Mouse (Mus musculus) lung, postnatal 14 days (tissue): ENCODE measurements at regions not wholly inside any gene's neighbourhood (a gene's known extent, or its start where the extent isn't known, plus 50 kb on each side); places are given as distances from the start of the nearest gene placed in this dataset.

ENCODE experiments used
- DNase-seq: peaks from one replicate; pipeline ENCODE4 v3.0.0; 2021

- DNase-seq = no peak
These were observed 187.3 kb upstream of the Eci2 start for GRCm38 (mm10) chr13:35214219-35214618.

DNA sequence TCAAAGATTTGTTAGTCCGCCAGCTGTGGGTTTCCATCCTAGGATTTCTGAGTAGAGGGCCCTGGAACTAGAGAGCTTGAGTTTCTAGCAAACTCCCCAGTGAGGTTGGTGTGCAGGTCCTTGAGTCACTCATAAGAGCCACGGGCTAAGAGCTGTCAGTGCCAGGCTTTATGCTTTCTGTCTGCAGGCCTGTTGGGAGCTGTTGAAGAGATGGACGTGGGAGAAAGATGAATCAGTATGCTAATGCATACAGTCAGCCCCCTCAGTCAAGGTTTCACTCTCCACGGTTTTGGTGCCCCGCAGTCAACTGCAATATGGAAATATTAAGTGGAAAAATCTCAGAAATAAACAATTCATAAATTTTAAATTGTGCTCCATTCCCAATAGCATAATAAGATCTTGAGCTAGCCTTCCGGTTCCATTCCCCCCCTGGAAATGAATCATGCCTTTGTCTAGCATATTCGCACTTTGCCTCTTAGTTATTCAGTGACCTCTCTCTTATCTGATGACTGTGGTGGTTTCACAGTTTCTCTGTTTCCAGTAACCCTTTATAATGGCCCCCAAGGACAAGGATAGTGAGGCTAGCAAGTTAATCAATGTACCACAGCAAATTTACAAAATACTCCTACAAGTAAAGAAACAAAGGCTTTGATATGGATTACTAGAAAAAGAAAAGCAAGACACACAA is 199.4 kb upstream of the Eci2 start:
- DNase-seq = no peak

DNA sequence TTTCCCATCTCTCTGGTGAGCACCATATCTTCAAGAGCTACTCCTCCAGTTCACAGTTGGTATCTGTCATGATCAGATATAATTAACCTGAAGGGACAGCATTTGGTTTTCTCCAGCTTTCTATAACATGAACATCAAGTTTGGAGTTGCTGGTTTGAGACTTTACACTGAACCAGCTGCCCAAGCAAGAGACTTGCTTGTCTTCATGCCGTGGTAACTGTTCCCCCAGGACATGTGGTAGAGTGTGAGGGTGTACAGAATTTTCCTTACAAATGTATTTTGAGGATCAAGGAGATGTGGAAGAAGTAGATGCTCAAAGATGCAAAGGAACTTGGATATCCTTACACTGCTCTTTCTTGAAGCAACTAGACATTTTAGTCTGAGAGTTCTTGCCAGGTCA is 200.0 kb upstream of the Eci2 start:
- no peak for DNase-seq

GRCm38 (mm10) chr13:35229601-35230000 is 202.7 kb upstream of the Eci2 start:
- DNase-seq = no peak

GRCm38 (mm10) chr13:35233636-35234035 is 206.7 kb upstream of the Eci2 start:
- no peak for DNase-seq

GRCm38 (mm10) chr13:35241443-35241842 is 214.5 kb upstream of the Eci2 start:
- no peak for DNase-seq

DNA sequence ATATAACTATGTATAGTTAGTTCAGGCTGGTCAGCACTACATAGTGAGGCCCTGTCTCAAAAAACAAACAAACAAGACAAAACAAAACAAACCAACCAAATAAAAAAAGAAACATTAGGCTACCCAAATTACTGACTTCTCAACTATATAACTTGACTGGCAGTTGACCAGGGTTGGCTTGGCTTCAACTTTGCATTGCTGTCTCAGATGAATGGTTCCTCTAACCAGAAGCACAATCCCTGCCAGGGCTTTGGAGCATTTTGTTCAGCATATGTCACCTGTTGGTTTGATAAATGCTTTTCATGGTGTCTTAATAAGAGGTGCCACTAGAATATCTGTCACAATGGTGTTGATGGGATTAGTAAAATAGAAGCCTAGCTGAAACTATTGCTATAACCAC is 217.1 kb upstream of the Eci2 start:
- DNase-seq = no peak

DNA sequence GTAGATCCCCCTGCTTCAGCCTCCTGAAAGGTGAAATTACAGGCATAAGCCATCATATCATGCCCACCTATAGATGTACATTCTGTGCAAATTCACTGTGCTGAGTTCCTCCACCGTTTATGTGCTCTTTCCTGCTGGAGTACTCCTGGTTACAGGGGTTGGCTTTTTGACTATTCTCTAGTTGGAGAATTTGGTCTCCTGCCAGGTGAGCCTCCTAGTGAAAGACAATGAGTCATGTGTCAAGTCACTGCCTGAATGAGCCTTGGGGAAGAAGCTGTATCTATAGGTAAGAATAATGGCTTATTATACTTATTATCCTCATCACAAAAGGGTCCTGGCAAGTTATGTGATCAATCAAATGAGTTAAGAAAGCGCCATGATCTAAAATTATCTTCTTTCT is 230.5 kb upstream of the Eci2 start:
- DNase-seq = no peak

DNA sequence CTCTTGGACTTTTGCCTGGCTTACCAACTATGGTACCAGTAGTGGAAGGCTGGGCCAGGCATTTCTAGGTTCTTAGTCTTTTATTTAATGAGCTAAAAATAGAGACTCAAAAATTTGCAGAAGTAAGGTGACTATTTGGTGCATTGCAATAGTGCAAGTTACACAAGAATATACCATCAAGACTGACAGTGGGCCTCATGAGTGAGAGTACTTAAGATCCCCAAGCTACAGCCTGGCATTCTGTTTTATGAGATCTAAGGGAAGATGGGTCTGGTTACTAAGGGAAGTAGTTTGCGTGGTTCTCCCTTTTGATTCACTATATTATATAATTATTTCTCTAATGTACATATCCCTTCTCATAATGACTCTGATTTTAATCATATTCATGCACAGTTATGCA is 231.8 kb upstream of the Eci2 start:
- DNase-seq = no peak

- DNase-seq = no peak
These were observed 257.1 kb upstream of the Eci2 start for GRCm38 (mm10) chr13:35283959-35284358.

DNA sequence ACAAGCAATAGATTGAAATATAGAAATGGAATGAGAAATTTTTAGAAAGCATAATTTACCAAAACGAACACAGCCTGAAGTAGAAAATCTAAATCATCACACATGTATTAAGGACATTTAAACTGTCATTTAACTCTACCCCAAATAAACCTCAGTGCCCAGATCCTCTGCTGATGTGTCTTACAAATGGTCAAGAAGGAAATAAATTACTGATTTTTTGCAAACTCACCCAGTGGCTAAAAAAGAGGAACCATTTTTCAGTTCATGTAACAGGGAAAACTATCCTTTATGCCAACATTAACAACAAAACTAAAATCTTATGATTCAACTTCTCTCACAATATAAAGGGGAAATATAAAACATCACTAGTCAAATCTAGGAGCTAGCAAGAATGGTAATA is 275.2 kb upstream of the Eci2 start:
- DNase-seq = no peak

GRCm38 (mm10) chr13:35316772-35317171 is 289.9 kb upstream of the Eci2 start:
- no peak for DNase-seq

DNA sequence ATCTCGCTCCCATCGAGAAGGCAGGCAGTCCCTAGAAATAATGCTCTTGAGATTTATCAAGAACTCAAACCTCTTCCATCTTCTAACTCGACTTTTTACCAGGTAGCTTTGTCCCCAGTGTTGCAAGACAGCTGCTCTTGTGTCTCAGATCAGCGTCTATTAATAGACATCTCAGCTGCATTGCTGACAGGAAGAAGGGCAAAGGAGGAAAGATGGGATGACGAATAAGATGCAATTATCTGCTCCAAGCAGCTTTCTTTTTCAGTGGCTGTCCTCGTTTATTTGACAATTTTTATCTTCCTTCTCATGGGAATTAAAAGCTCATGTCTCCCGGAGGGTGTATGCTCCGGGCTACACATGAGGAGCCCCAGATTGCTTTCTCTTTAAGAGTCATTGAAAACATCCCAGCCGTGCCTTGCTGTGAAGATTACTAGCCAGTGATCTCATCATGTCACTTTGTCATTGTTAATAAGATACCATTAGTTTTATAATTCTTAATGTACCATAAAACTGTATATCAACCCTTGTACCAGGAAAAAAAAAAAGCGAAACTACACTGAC is 299.9 kb upstream of the Eci2 start:
- no peak for DNase-seq

- no peak for DNase-seq
These were observed 301.4 kb upstream of the Eci2 start for GRCm38 (mm10) chr13:35328320-35328719.

DNA sequence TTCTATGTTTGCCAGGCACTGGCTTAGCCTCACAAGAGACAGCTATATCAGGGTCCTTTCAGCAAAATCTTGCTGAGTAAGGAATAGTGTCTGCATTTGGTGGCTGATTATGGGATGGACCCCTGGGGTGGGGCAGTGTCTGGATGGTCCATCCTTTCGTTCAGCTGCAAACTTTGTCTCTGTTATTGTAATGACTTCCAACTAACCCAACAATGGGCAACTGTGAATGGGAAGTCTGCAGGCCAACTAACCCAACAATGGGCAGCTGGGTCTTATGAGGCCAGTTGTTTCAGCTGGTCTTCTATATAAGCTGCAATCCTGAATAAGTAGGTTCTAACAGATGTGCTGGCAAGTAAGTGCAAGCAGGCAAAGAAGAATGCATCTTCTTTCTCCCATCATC is 304.0 kb upstream of the Eci2 start:
- no peak for DNase-seq

- no peak for DNase-seq
These were observed 314.0 kb upstream of the Cdyl start for GRCm38 (mm10) chr13:35345507-35346129.

GRCm38 (mm10) chr13:35348283-35348682 is 311.4 kb upstream of the Cdyl start:
- DNase-seq = no peak

- no peak for DNase-seq
These were observed 300.3 kb upstream of the Cdyl start for GRCm38 (mm10) chr13:35359345-35359744.

DNA sequence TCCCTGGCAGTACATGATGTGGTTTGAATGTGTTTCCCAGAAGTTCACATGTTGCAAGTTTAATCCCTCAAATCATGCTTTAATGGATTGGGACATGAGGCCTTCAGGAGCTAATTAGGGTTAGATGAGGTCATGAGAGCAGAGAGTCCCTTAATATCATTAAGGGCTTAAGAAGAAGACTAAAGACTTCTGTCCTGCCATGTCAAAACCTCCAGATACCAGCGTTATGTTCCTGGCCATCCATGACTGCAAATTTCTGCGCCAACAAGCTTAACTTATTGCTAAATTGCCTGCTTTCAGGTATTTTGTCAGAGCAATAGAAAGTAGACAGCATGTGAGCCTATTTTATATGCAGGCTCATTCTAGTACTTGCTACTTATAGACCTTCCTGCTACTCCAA is 282.1 kb upstream of the Cdyl start:
- DNase-seq = no peak

- no peak for DNase-seq
These were observed 280.1 kb upstream of the Cdyl start for GRCm38 (mm10) chr13:35379500-35379899.

DNA sequence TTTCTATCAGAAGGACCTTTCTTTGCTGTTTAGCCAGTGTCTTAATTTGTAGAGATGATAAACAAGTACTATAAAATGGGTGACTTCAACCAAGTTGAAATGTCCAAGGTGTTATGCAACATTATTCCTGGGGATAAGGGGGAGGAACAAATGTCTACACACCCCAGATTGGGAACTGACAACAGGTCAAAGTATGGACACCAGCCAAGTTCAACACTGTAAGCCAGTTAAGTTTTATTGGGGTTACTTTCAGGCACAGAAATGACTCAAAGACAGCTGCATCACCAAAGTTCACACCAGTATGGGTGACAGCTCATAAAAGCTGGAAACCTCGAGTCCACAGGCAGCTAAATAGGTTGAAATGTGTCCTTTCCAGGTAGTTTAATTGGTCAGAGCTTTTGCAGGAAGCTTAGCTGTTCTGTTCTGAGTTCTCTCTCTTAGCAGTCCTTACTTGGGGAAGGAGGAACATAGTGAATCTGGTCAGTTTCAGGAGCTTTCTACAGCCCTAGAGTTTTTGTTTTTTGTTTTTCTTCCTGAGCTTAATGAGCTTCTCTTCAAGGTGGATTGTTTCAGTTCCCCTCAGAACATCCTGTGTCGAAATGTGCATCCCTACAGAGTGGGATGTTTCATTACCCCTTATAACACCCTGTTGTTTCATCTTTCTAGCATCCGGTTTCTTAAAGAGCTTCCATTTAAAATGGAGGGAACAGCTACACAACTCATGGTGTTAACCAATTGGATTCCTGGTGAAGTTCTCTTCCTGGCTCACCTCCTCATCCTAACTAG is 279.2 kb upstream of the Cdyl start:
- DNase-seq = no peak

DNA sequence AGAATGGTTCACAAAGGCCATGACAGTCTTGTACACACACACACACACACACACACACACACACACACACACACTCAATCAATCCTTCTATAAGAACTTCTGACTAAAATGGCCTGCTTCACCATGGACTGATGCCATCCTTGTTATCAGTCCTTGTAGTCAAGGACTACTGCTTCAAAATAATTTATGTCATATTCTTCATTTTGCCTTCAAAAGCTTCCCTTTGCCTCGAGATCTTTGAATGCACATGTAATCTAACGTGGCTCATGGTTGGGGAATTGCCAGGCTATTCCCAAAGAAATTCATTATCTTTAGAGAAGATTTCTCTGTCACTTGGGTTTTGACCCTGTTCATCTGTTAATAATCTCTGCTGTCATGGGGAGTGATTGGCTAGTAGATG is 278.0 kb upstream of the Cdyl start:
- DNase-seq = no peak

GRCm38 (mm10) chr13:35383000-35383623 is 276.5 kb upstream of the Cdyl start:
- DNase-seq = no peak
